Mouse (Mus musculus) urinary bladder, adult 18-20 months (tissue): ENCODE data around the gene Faap100.
"Not testable (repeated sequence)": the region's sequence is repeated elsewhere in the genome, so short reads cannot be mapped to it uniquely, and the experiment has no call there.

Experiments used
- DNase-seq, 2 experiments: peaks; one replicate each; pipeline ENCODE4 v3.0.0; 2022; ENCODE audit warnings: low spot score in 2 of 2, mixed read lengths in 2 of 2

The Faap100 gene

GRCm38 (mm10) chr11:120376302-120377160 is 2.0 kb downstream of the Faap100 start:
- no peak for DNase-seq

DNA sequence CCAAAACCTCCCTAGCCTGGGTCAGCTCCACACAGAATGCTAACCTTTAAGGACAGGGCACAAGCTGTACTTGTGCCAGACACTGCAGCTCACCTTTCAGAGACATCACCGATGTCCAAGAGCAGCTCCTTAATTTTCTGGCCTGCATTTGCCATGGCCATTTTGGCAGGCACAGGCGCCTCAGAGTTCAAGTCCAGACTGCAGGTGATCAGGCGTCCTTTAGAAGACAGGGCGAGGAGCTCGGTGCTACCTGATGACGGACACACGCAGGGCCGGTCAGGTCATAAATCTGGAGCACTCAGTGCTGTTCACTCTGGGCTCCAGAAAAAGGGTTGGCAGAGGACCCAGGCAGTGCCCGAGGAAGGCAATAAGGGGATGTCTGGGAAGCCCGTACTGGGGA is 3.2 kb downstream of the Faap100 start:
- no peak for DNase-seq

- DNase-seq = no peak
Observed at GRCm38 (mm10) chr11:120373820-120374586, 4.6 kb downstream of the Faap100 start.

GRCm38 (mm10) chr11:120373025-120373424 is 5.5 kb downstream of the Faap100 start:
- no peak for DNase-seq

DNA sequence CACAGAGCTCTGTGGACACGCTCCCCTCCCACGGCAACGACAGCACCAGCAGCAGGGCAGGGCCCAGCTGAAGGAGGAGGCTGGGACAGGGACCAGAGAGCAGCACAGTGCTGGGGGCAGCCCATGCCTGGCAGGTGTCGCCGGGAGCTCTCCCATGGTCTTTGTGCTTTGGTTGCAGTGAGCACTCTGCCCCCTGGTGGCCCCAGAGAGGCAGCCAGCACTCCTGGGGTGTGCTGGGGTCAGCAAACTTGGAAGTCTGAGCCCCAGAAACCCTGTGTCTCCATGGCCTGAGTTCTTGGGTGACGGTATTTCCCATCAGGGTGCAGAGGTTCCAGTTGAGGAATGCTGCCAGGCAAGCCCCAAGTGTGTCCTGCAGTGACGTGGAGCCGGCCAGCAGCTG is 8.9 kb downstream of the Faap100 start:
- peak; percentile 63 to 69 for DNase-seq

DNA sequence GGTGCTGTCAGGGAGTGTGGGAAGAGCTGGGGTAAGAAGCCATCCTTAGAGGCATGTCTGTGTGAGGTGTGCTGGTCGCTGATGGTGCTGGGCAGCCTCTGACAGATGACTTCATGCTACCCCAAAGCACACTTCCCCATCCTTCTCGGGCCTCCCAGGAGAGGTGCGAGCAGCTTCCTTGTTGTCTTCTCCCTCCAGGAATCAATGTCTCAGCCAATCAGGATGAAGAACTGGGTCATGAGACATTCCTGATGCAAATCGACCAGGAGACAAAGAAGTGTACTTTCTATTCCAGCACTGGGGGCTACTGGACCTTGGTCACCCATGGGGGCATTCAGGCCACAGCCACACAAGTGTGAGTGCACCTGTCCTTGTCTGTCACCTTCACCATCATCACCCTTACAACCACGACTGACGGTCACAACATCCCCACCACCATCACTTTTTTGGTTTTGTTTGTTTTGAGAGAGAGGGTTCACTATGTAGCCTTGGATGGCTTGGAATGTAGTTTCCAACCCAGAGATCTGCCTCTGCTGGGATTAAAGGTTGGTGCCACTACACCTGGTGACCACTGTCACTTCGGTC is 12.0 kb downstream of the Faap100 start:
- DNase-seq = no peak

- DNase-seq = no peak
Observed at GRCm38 (mm10) chr11:120362891-120363290, 15.7 kb downstream of the Faap100 start.

GRCm38 (mm10) chr11:120361295-120361694 is 17.3 kb downstream of the Faap100 start, which contains the start of gene Fscn2:
Fscn2 (plus strand) TSS chr11:120361534.
- no peak for DNase-seq

GRCm38 (mm10) chr11:120360755-120361154 is 17.8 kb downstream of the Faap100 start:
- DNase-seq = no peak

- no peak for DNase-seq
Observed at GRCm38 (mm10) chr11:120360062-120360461, 18.5 kb downstream of the Faap100 start.

GRCm38 (mm10) chr11:120359391-120359790 is 19.2 kb downstream of the Faap100 start:
- no peak for DNase-seq

- DNase-seq = no peak
Observed at GRCm38 (mm10) chr11:120357791-120358401, 20.7 kb downstream of the Faap100 start.

DNA sequence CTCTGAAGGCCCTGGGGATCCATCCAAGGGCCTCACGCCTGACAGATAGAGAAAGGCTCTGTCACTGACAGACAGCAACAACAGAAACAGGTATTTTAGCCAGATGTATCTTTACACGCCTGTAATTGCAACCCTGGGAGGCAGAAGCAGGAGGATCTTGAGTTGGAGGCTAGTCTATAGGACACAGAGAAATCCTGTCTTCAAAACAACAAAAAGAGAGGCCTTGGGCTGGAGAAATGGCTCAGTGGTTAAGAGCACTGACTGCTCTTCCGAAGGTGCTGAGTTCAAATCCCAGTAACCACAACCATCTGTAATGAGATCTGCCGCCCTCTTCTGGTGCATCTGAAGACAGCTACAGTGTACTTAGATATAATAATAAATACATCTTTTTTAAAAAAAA is 21.7 kb downstream of the Faap100 start:
- no peak for DNase-seq

DNA sequence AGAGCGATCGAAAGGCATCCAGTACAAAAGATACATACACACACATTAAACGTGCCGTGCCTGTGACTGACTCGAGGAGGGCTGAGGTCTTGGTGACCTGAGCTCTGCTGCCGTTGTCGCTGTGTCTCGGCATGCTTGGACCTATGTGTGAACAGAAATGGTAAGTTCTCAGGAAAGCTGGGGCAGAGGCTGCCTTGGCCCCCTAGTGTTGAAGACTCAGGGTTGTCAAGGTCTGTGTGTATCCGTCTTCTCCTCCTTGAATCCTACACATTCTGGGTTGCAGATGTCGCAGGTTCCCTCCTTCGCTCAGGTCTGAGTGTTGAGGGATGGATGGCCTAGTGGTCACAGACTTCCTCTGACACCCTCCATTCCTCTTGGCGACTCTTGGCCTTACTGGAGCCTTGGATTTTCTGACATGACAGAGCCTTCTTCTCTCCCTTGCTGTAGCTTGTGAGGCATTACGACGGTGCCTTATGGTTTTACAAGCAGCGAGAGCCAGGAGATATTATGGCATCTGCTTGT is 22.2 kb downstream of the Faap100 start:
- no peak for DNase-seq

DNA sequence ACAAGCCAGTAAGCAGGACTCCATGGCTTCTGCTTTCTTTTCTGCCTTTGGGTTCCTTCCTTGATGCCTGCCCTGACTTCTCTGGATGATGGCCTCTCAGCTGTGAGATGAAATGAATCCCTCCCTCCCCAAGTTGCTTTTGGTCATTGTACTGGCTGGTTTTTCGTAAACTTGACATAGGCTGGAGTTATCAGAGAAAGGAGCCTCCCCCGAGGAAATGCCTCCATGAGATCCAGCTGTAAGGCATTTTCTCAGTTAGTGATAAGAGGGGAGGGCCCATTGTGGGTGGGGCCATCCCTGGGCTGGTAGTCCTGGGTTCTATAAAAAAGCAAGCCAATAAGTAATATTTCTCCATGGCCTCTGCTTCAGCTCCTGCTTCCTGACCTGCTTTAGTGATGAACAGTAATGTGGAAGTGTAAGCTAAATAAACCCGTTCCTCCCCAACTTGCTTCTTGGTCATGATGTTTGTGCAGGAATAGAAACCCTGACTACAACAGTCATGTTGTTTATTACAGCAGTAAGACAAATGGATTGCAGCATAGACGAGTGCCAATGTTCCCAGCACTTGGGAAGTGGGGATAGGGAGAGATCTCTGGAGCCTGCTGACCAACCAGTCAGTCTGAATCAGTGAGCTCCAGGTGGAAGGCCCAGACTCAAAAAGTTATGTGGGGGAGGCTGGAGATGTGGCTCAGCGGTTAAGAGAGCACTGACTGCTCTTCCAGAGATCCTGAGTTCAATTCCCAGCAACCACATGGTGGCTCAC is 23.1 kb downstream of the Faap100 start:
- no peak for DNase-seq

GRCm38 (mm10) chr11:120354304-120355276 is 24.0 kb downstream of the Faap100 start:
- no peak for DNase-seq

DNA sequence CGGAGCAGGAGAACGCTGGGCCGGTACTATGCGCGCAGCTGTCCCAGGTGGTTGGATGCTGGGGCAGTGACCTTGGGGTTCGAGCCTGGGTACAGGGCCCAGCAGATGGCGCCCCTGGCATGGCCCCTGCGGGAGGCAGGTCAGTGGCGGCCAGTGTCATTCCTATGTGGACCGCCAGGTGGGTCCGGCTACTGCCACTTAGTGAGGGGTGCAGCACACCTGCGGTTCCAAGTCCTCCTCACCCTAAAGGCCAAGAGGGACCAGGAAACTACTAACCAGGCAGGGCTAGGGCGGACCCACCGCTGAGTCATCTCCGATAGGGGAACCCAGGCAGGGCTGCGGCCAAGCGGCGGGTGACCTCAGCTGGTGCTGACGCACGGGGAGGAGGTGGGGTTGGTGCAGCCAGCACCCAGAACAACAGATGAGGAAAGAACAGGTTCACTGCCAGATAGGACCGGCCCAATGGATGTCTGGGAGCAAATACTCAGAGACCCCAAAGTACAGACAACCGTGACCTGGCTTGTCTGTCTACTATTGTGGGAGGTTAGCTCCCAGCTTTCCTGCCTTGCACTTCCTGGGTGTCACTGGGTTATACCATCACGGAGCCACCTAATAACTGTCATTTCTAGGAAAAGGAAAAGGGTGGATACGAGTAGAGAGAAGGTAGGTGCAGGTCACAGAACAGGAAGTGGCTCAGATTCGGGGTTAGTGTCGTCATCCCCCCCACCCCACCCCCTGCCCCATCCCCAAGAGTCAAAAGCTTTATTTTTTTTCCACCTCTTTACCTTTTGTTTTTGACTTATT is 24.9 kb downstream of the Faap100 start:
- DNase-seq = peak; percentile 89 to 93

- no peak for DNase-seq
Observed at GRCm38 (mm10) chr11:120352571-120353290, 25.8 kb downstream of the Faap100 start.

- not testable (repeated sequence) for DNase-seq
Observed at GRCm38 (mm10) chr11:120352093-120352350, 26.5 kb downstream of the Faap100 start.
